Mouse (Mus musculus): ENCODE data around the gene Psmc2. TPM values are rescaled to one million over a fixed set of nuclear protein-coding genes. Genes with fewer than 3 reads are reported as not detected.

Gene Psmc2
- polyA plus RNA-seq, 1 experiment, result 137 TPM

DNA sequence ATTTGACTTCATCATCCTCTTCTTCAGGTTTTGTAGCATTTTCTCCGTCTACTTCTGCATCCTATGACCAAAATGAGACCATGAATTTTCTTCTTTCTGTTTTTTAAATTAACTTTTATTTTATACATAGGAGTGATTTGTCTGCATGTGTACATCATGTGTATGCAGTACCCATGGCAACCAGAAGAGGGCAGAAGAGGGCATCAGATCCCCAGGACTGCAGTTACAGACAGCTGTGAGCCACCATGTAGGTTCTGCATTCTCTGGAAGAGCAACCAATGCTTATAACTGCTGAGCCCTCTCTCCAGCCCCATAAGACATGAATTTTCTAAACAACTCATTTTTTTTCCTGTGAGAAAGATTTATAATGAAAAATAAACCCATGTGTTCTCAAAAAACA, 28.9 kb downstream of the Psmc2 start:
- Histone ChIP-seq H3K27me3 (ENCODE audit: control insufficient read depth, insufficient read depth, low read length, poor library complexity, severe bottlenecking) (no peaks in the 10 kb centered on the region), H3K4me3 (ENCODE audit: low read depth, low read length) (no peak overlapping the region)
- TF ChIP-seq CTCF (IDR thresholded peaks at IDR 0.05; ENCODE audit: low read depth, low read length) (peak; percentile 65), POLR2A (IDR thresholded peaks at IDR 0.05; ENCODE audit: insufficient read depth, low read length) (no peak)

DNA sequence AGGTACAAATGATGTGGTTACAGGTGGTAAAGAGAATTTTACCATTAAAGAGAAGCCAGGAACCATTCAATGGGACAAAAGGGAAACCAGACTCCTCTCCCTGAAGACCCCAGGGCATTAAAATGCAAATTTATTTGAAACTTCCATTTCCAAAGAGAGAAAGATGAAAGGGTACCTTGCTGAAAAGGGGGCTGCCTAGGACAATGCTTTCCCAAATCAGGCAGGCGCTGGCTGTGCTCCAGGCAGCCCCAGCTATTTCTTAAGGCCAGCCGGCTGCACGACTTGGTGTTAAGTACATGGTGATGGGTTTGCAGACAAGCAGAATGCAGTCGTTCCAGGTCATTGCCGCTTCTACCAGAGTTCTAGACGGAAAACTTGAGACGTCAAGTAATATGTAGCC, 41.3 kb downstream of the Psmc2 start:
- Histone ChIP-seq H3K4me1 (ENCODE audit: control insufficient read depth, insufficient read depth, low read length) (peaks cover 2% of the 10 kb centered on the region), H3K9ac (ENCODE audit: low read depth, poor library complexity, severe bottlenecking) (no peak overlapping the region), H3K9me3 (replicated peaks; ENCODE audit: control insufficient read depth, insufficient read depth, low read length, poor library complexity, severe bottlenecking) (no peaks in the 10 kb centered on the region), H3K4me3 (ENCODE audit: low read depth, low read length) (no peak overlapping the region), H3K27me3 (ENCODE audit: control insufficient read depth, insufficient read depth, low read length, poor library complexity, severe bottlenecking) (no peaks in the 10 kb centered on the region), H3K27ac (ENCODE audit: insufficient read depth, low read length) (0 out of 2 replicates have a peak overlapping the region, but pooled peaks have one; percentile 41), H3K36me3 (ENCODE audit: control insufficient read depth, insufficient read depth, low read length, poor library complexity, severe bottlenecking) (no peaks in the 10 kb centered on the region)
- TF ChIP-seq CTCF (IDR thresholded peaks at IDR 0.05; ENCODE audit: low read depth, low read length) (no peak), POLR2A (IDR thresholded peaks at IDR 0.05; ENCODE audit: insufficient read depth, low read length) (no peak), EP300 (IDR thresholded peaks at IDR 0.05; ENCODE audit: insufficient read depth, low read depth, low read length) (peak; percentile 85)

More for the DNA sequence above, 28.9 kb downstream of the Psmc2 start:
- no peaks in the 10 kb centered on the region for H3K4me1 ChIP-seq (ENCODE audit: control insufficient read depth, insufficient read depth, low read length)
- no peak overlapping the region for H3K9ac ChIP-seq (ENCODE audit: low read depth, poor library complexity, severe bottlenecking)
- no peaks in the 10 kb centered on the region for H3K36me3 ChIP-seq (ENCODE audit: control insufficient read depth, insufficient read depth, low read length, poor library complexity, severe bottlenecking)
- H3K27ac ChIP-seq (ENCODE audit: insufficient read depth, low read length), result no peak overlapping the region
- no peaks in the 10 kb centered on the region for H3K9me3 ChIP-seq (replicated peaks; ENCODE audit: control insufficient read depth, insufficient read depth, low read length, poor library complexity, severe bottlenecking)

DNA sequence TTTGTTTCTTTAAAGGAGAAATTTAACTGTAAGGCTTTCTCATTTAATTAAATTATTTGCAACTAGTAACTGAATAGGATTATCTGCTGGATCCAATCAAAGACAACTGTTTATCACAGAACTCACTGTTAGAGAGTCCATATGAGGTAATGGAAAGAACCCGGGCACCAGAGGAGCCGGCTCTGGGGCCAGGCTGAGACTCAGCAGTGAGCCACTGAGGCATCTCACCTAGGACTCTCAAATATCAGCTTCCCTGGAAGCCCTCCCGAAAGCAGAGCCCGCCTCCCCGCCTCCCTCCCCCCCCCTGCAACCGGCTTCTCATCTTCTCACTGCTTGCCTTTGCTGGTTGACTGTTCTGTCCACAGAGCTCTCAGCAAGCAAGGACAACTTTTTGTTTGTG, 42.6 kb downstream of the Psmc2 start:
- TF ChIP-seq CTCF (IDR thresholded peaks at IDR 0.05; ENCODE audit: low read depth, low read length), result no peak
- TF ChIP-seq POLR2A (IDR thresholded peaks at IDR 0.05; ENCODE audit: insufficient read depth, low read length), result no peak
- no peak for TF ChIP-seq EP300 (IDR thresholded peaks at IDR 0.05; ENCODE audit: insufficient read depth, low read depth, low read length)
- H3K36me3 ChIP-seq (ENCODE audit: control insufficient read depth, insufficient read depth, low read length, poor library complexity, severe bottlenecking), result no peaks in the 10 kb centered on the region
- H3K4me3 ChIP-seq (ENCODE audit: low read depth, low read length), result no peak overlapping the region
- H3K9ac ChIP-seq (ENCODE audit: low read depth, poor library complexity, severe bottlenecking), result no peak overlapping the region
- no peaks in the 10 kb centered on the region for H3K4me1 ChIP-seq (ENCODE audit: control insufficient read depth, insufficient read depth, low read length)
- no peaks in the 10 kb centered on the region for H3K9me3 ChIP-seq (replicated peaks; ENCODE audit: control insufficient read depth, insufficient read depth, low read length, poor library complexity, severe bottlenecking)
- H3K27me3 ChIP-seq (ENCODE audit: control insufficient read depth, insufficient read depth, low read length, poor library complexity, severe bottlenecking), result no peaks in the 10 kb centered on the region
- no peak overlapping the region for H3K27ac ChIP-seq (ENCODE audit: insufficient read depth, low read length)

DNA sequence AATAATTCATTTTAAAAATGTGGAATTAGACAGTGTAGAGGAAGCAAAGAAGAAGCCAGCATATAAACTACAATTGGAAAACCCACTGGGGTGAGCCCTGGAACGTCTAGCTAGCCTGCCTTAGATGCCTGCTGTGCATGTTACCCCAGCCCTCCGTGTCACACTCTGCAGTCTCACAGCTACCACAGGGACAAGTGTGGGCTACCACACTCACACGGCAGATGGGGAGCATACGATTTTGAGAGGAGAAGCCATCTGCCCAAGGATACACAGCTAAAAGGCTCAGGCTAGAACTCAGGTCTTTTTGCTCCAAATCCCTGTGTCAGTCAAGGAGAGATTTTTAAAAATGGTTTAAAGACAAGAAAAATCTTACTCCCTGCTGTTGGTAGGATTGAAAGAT, 43.8 kb downstream of the Psmc2 start:
- Histone ChIP-seq H3K27ac (ENCODE audit: insufficient read depth, low read length) (no peak overlapping the region), H3K9ac (ENCODE audit: low read depth, poor library complexity, severe bottlenecking) (no peak overlapping the region), H3K4me3 (ENCODE audit: low read depth, low read length) (no peak overlapping the region), H3K4me1 (ENCODE audit: control insufficient read depth, insufficient read depth, low read length) (no peaks in the 10 kb centered on the region), H3K27me3 (ENCODE audit: control insufficient read depth, insufficient read depth, low read length, poor library complexity, severe bottlenecking) (no peaks in the 10 kb centered on the region), H3K36me3 (ENCODE audit: control insufficient read depth, insufficient read depth, low read length, poor library complexity, severe bottlenecking) (no peaks in the 10 kb centered on the region), H3K9me3 (replicated peaks; ENCODE audit: control insufficient read depth, insufficient read depth, low read length, poor library complexity, severe bottlenecking) (no peaks in the 10 kb centered on the region)
- TF ChIP-seq CTCF (IDR thresholded peaks at IDR 0.05; ENCODE audit: low read depth, low read length) (no peak), EP300 (IDR thresholded peaks at IDR 0.05; ENCODE audit: insufficient read depth, low read depth, low read length) (no peak), POLR2A (IDR thresholded peaks at IDR 0.05; ENCODE audit: insufficient read depth, low read length) (no peak)

DNA sequence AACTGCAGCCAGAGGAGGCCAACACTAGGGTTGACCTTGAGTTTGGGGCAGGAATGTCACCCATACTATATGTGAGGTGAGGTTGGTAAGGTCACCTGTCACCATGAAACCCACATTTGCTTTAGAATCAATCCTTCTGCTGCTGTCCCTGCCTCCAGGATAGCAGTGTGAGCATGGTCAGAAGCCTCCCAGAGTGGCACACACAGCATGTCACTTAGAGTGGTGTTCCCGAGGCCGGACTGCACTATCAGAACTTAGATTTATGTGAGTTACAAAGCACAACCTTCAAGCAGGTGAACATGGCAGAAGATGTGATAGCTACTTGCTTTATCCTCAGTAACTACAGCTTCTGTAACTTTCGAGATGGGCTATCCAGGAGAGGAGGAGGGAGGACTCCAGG, 46.7 kb downstream of the Psmc2 start:
- Histone ChIP-seq H3K9ac (ENCODE audit: low read depth, poor library complexity, severe bottlenecking) (no peak overlapping the region), H3K9me3 (replicated peaks; ENCODE audit: control insufficient read depth, insufficient read depth, low read length, poor library complexity, severe bottlenecking) (no peaks in the 10 kb centered on the region), H3K4me1 (ENCODE audit: control insufficient read depth, insufficient read depth, low read length) (no peaks in the 10 kb centered on the region), H3K36me3 (ENCODE audit: control insufficient read depth, insufficient read depth, low read length, poor library complexity, severe bottlenecking) (no peaks in the 10 kb centered on the region), H3K27me3 (ENCODE audit: control insufficient read depth, insufficient read depth, low read length, poor library complexity, severe bottlenecking) (no peaks in the 10 kb centered on the region), H3K27ac (ENCODE audit: insufficient read depth, low read length) (no peak overlapping the region), H3K4me3 (ENCODE audit: low read depth, low read length) (no peak overlapping the region)
- TF ChIP-seq CTCF (IDR thresholded peaks at IDR 0.05; ENCODE audit: low read depth, low read length) (no peak), EP300 (IDR thresholded peaks at IDR 0.05; ENCODE audit: insufficient read depth, low read depth, low read length) (no peak), POLR2A (IDR thresholded peaks at IDR 0.05; ENCODE audit: insufficient read depth, low read length) (no peak)

DNA sequence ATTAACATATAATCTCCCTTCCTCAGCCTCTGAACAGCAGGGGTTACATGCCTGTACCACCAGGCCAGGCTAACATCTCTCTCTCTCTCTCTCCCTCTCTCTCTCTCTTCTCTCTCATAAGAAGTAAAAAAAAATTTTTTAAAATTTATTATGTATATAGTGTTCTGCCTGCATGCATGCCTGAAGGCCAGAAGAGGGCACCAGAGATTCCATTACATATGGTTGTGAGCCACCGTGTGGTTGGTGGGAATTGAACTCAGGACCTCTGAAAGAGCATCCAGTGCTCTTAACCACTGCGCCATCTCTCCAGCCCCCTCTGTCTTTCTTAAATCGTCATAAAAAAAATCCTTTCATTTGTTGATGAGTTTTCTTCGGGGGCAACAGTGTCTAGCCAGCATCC, 59.6 kb downstream of the Psmc2 start:
- no peaks in the 10 kb centered on the region for H3K27me3 ChIP-seq (ENCODE audit: control insufficient read depth, insufficient read depth, low read length, poor library complexity, severe bottlenecking)
- H3K4me3 ChIP-seq (ENCODE audit: low read depth, low read length), result no peak overlapping the region
- H3K9me3 ChIP-seq (replicated peaks; ENCODE audit: control insufficient read depth, insufficient read depth, low read length, poor library complexity, severe bottlenecking), result no peaks in the 10 kb centered on the region
- no peaks in the 10 kb centered on the region for H3K4me1 ChIP-seq (ENCODE audit: control insufficient read depth, insufficient read depth, low read length)
- TF ChIP-seq EP300 (IDR thresholded peaks at IDR 0.05; ENCODE audit: insufficient read depth, low read depth, low read length) (no peak), CTCF (IDR thresholded peaks at IDR 0.05; ENCODE audit: low read depth, low read length) (peak; percentile 33)
- no peak overlapping the region for H3K27ac ChIP-seq (ENCODE audit: insufficient read depth, low read length)
- no peak overlapping the region for H3K9ac ChIP-seq (ENCODE audit: low read depth, poor library complexity, severe bottlenecking)
- H3K36me3 ChIP-seq (ENCODE audit: control insufficient read depth, insufficient read depth, low read length, poor library complexity, severe bottlenecking), result no peaks in the 10 kb centered on the region

All from ES-Bruce4 (cell line).